Mouse (Mus musculus) adrenal gland, postnatal 0 days (tissue): Measurements from ENCODE around the gene Zfp960. TPM values are rescaled to one million over a fixed set of nuclear protein-coding genes. Genes with fewer than 3 reads are reported as not detected.

ENCODE experiments used
- polyA plus RNA-seq: library from polyadenylated mRNA; unstranded; fragments of >200 nt; fragmentation: Nextera tagmentation; extraction: Ambion mirVana; gene quantifications from 2 replicates; pipeline ENCODE4 v1.2.1, GENCODE M21; 2015

Gene Zfp960
- polyA plus RNA-seq = 5.2 and 5.3 TPM in 2 replicates

DNA sequence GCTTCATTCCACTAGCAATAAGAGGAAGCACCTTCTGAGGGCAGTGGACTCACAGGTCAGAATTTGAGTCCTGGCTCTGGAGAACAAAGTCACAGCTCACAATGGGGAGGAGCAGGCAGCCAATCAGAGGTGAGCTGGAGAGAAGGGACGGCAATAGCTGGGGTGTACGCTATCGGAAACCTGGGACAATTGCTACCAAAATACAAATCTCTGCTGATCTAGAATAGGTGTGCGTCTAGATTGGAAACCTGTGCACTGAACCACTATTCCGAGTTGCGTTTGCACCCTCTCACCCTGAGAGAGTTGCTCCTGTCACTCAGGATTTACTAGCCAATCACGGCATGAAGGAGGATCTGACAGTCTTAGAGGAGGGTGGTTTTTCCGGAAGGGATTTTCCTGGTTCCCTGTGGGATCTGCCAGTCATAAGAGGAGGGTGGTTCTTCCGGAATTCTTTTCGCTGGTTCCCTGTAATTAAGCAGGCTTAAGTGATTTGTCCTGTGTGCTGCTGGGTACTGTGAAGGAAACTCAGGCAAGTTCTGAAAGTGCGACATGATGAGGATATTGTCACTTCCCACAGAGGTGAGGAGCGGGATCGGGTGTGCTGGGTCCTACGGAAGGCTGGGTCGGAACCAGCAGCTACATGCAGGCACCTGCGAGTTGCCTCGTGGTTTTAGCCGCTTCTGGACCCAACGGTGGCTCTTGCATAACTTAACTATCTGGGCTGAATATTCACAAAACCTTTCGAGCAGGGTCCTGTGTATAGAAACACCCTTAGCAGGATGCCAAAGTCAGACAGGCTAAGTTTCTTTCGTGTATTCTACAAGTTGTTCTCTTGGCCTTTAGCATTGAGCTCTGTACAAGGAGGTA lies at the start of gene Zfp960:
TSS of gene Zfp960 (plus strand) at position 486 of the 867 bp plus-strand sequence.

DNA sequence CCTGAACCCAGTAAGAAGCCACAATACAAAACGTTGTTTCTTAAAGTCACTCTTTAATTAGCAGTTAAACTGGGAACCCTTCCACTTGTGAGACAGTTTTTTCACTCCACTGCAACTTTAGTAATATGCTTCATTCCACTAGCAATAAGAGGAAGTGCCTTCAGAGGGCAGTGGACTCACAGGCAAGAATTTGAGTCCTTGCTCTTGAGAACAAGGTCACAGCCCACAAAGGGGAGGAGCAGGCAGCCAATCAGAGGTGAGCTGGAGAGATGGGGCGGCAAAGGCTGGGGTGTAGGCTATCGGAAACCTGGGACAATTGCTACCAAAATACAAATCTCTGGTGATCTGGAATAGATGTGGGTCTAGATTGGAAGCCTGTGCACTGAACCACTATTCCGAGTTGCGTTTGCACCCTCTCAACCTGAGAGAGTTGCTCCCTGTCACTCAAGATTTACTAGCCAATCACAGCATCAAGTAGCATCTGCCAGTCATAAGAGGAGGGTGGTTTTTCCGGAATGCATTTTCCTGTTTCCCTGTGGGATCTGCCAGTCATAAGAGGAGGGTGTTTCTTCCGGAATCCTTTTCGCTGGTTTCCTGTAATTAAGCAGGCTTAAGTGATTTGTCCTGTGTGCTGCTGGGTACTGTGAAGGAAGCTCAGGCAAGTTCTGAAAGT lies 57.1 kb downstream of the Zfp960 start, which contains the start of gene Zfp97:
TSS of gene Zfp97 (plus strand) at position 586 of the 673 bp plus-strand sequence.

Other genes starting within 250 kb of the Zfp960 start
- gene Zfp97, start 57.3 kb downstream of the Zfp960 start, polyA plus RNA-seq = 8.9 and 10.7 TPM in 2 replicates